Mouse (Mus musculus) kidney, postnatal 10 days (tissue): ENCODE measurements at regions not wholly inside any gene's neighbourhood (a gene's known extent, or its start where the extent isn't known, plus 50 kb on each side); places are given as distances from the start of the nearest gene placed in this dataset.

Experiments
- DNase-seq: peaks from one replicate; pipeline ENCODE4 v3.0.0; 2021; ENCODE audit warnings: mixed read lengths

GRCm38 (mm10) chr7:95250651-95251050 is 920.4 kb upstream of the Tenm4 start:
- DNase-seq = no peak

- no peak for DNase-seq
These were observed 917.0 kb upstream of the Tenm4 start for GRCm38 (mm10) chr7:95253862-95254545.

- DNase-seq = no peak
These were observed 916.1 kb upstream of the Tenm4 start for GRCm38 (mm10) chr7:95254913-95255312.

GRCm38 (mm10) chr7:95255699-95256098 is 915.3 kb upstream of the Tenm4 start:
- DNase-seq = no peak

- no peak for DNase-seq
These were observed 908.1 kb upstream of the Tenm4 start for GRCm38 (mm10) chr7:95262942-95263341.

- DNase-seq = no peak
These were observed 893.8 kb upstream of the Tenm4 start for GRCm38 (mm10) chr7:95277237-95277636.

- no peak for DNase-seq
These were observed 857.4 kb upstream of the Tenm4 start for GRCm38 (mm10) chr7:95313667-95314066.

GRCm38 (mm10) chr7:95323084-95323483 is 848.0 kb upstream of the Tenm4 start:
- no peak for DNase-seq

- no peak for DNase-seq
These were observed 846.1 kb upstream of the Tenm4 start for GRCm38 (mm10) chr7:95324939-95325338.

- DNase-seq = peak; percentile 8
These were observed 839.0 kb upstream of the Tenm4 start for GRCm38 (mm10) chr7:95332037-95332436.

GRCm38 (mm10) chr7:95350185-95350803 is 820.8 kb upstream of the Tenm4 start:
- no peak for DNase-seq

GRCm38 (mm10) chr7:95350804-95351199 is 820.2 kb upstream of the Tenm4 start:
- no peak for DNase-seq

- no peak for DNase-seq
These were observed 819.7 kb upstream of the Tenm4 start for GRCm38 (mm10) chr7:95351337-95351736.

- no peak for DNase-seq
These were observed 818.9 kb upstream of the Tenm4 start for GRCm38 (mm10) chr7:95352133-95352532.

GRCm38 (mm10) chr7:95354991-95355390 is 816.1 kb upstream of the Tenm4 start:
- DNase-seq = no peak

GRCm38 (mm10) chr7:95358732-95359131 is 812.3 kb upstream of the Tenm4 start:
- no peak for DNase-seq

GRCm38 (mm10) chr7:95359154-95359553 is 811.9 kb upstream of the Tenm4 start:
- no peak for DNase-seq
